Mouse (Mus musculus) small intestine, adult 2 months (tissue): ENCODE measurements at regions not wholly inside any gene's neighbourhood (a gene's known extent, or its start where the extent isn't known, plus 50 kb on each side); places are given as distances from the start of the nearest gene placed in this dataset.

Experiments
- H3K27ac ChIP-seq: fragments of 200-500 bp; 2 replicates; pipeline ENCODE4 v1.5.1; 2012; ENCODE audit warnings: low read depth, low read length, control low read depth, inconsistent platforms; ENCODE audit not compliant: insufficient read depth
- H3K27me3 ChIP-seq: fragments of 200-500 bp; 2 replicates; pipeline ENCODE4 v1.6.1; 2012; ENCODE audit warnings: mild to moderate bottlenecking, moderate library complexity, low read length, inconsistent platforms; ENCODE audit not compliant: control insufficient read depth, insufficient read depth
- H3K36me3 ChIP-seq: fragments of 200-500 bp; 2 replicates; pipeline ENCODE4 v1.6.1; 2012; ENCODE audit warnings: mild to moderate bottlenecking, low read length, control low read depth, inconsistent platforms; ENCODE audit not compliant: control insufficient read depth, insufficient read depth
- H3K4me1 ChIP-seq: fragments of 200-500 bp; 2 replicates; pipeline ENCODE4 v1.6.1; 2012; ENCODE audit warnings: low read length, inconsistent platforms, mixed read lengths; ENCODE audit not compliant: control insufficient read depth, insufficient read depth, insufficient read length
- H3K4me3 ChIP-seq: fragments of 200-500 bp; 2 replicates; pipeline ENCODE4 v1.5.1; 2012; ENCODE audit warnings: low read depth, mild to moderate bottlenecking, control low read depth, inconsistent platforms, low read length, moderate library complexity
- CTCF ChIP-seq: fragments of 200-500 bp; IDR thresholded peaks from 2 replicates; pipeline ENCODE4 v1.5.1; 2012; ENCODE audit warnings: low read depth, mild to moderate bottlenecking, control low read depth, inconsistent platforms, low read length, moderate library complexity, mixed read lengths; ENCODE audit not compliant: insufficient replicate concordance, insufficient read length; ENCODE audit errors: extremely low read depth
- POLR2A ChIP-seq: fragments of 200-500 bp; IDR thresholded peaks from 2 replicates; pipeline ENCODE4 v1.6.1; 2012; ENCODE audit warnings: low read depth, mild to moderate bottlenecking, control low read depth, inconsistent platforms, low read length, moderate library complexity
- WGBS: fragments of 180-500 bp; shearing (Covaris S2); methylation state at CpG from one replicate; pipeline ENCODE4 v1.1.7; 2018; 5-methylcytosine and 5-hydroxymethylcytosine counted together

GRCm38 (mm10) chr11:89247991-89248390 lies 54.1 kb downstream of the Nog start:
- Histone ChIP-seq H3K4me1 (no peaks in the 10 kb centered on the region), H3K36me3 (no peaks in the 10 kb centered on the region), H3K27ac (no peak overlapping the region), H3K4me3 (no peak overlapping the region), H3K27me3 (no peaks in the 10 kb centered on the region)
- 72% methylated on average over 2 of the region's 2 CpGs for WGBS
- no peak for TF ChIP-seq CTCF
- no peak for TF ChIP-seq POLR2A

GRCm38 (mm10) chr11:89243370-89243769 lies 58.8 kb downstream of the Nog start:
- H3K27me3 ChIP-seq, result no peaks in the 10 kb centered on the region
- no peaks in the 10 kb centered on the region for H3K4me1 ChIP-seq
- no peak overlapping the region for H3K27ac ChIP-seq
- TF ChIP-seq CTCF (no peak), POLR2A (no peak)
- 36% methylated on average over 3 of the region's 3 CpGs for WGBS
- H3K36me3 ChIP-seq, result no peaks in the 10 kb centered on the region
- H3K4me3 ChIP-seq, result no peak overlapping the region

- no peak for TF ChIP-seq POLR2A
- no peak for TF ChIP-seq CTCF
Measured at GRCm38 (mm10) chr11:89242130-89242529, 60.0 kb downstream of the Nog start.

GRCm38 (mm10) chr11:89239891-89240290 lies 62.2 kb downstream of the Nog start:
- WGBS, result 33% methylated on average over 9 of the region's 9 CpGs
- no peak overlapping the region for H3K4me3 ChIP-seq
- no peaks in the 10 kb centered on the region for H3K4me1 ChIP-seq
- TF ChIP-seq CTCF (no peak), POLR2A (no peak)
- no peaks in the 10 kb centered on the region for H3K36me3 ChIP-seq
- H3K27ac ChIP-seq, result no peak overlapping the region
- H3K27me3 ChIP-seq, result no peaks in the 10 kb centered on the region

More at GRCm38 (mm10) chr11:89242130-89242529, 60.0 kb downstream of the Nog start:
- Histone ChIP-seq H3K4me1 (no peaks in the 10 kb centered on the region), H3K4me3 (no peak overlapping the region), H3K27ac (no peak overlapping the region), H3K27me3 (no peaks in the 10 kb centered on the region), H3K36me3 (no peaks in the 10 kb centered on the region)
- 70% methylated on average over 2 of the region's 2 CpGs for WGBS

GRCm38 (mm10) chr11:89236904-89237303 lies 65.2 kb downstream of the Nog start:
- TF ChIP-seq CTCF, result no peak
- TF ChIP-seq POLR2A, result no peak
- H3K4me3 ChIP-seq, result no peak overlapping the region
- H3K27me3 ChIP-seq, result no peaks in the 10 kb centered on the region
- no peaks in the 10 kb centered on the region for H3K36me3 ChIP-seq
- WGBS, result 83% methylated on average over 3 of the region's 3 CpGs
- H3K27ac ChIP-seq, result no peak overlapping the region
- H3K4me1 ChIP-seq, result no peaks in the 10 kb centered on the region

GRCm38 (mm10) chr11:89232884-89233480 lies 69.2 kb downstream of the Nog start:
- Histone ChIP-seq H3K27ac (no peak overlapping the region), H3K4me1 (no peaks in the 10 kb centered on the region), H3K36me3 (no peaks in the 10 kb centered on the region), H3K27me3 (no peaks in the 10 kb centered on the region), H3K4me3 (no peak overlapping the region)
- 62% methylated on average over 9 of the region's 9 CpGs for WGBS
- TF ChIP-seq CTCF (no peak), POLR2A (no peak)

GRCm38 (mm10) chr11:89229726-89230125 lies 72.4 kb downstream of the Nog start:
- TF ChIP-seq POLR2A, result no peak
- TF ChIP-seq CTCF, result no peak
- WGBS, result 64% methylated on average over 5 of the region's 5 CpGs
- H3K4me1 ChIP-seq, result no peaks in the 10 kb centered on the region
- no peaks in the 10 kb centered on the region for H3K27me3 ChIP-seq
- H3K4me3 ChIP-seq, result no peak overlapping the region
- H3K27ac ChIP-seq, result no peak overlapping the region
- H3K36me3 ChIP-seq, result no peaks in the 10 kb centered on the region
